Mouse (Mus musculus) embryonic facial prominence, embryonic 14.5 days (tissue): ENCODE results near the gene Prkab1. TPM values are rescaled to one million over a fixed set of nuclear protein-coding genes. Genes with fewer than 3 reads are reported as not detected.

Source experiments
- ATAC-seq: fragments of 200-750 bp; cut with Nextera tagmentation; 2 replicates; pipeline ENCODE4 v1.8.0; 2017; ENCODE audit warnings: low read depth, moderate number of reproducible peaks, moderate TSS enrichment
- DNase-seq: peaks from one replicate; pipeline ENCODE4 v3.0.0-alpha.2; 2015; ENCODE audit warnings: low spot score
- H3K27ac ChIP-seq: fragments of 300-500 bp; sonication (generic); replicated peaks from 2 replicates; pipeline ENCODE4 v1.5.1; 2014; ENCODE audit warnings: low read depth, mild to moderate bottlenecking, low read length, moderate library complexity
- H3K27me3 ChIP-seq: fragments of 300-500 bp; sonication (generic); replicated peaks from 2 replicates; pipeline ENCODE4 v1.6.1; 2014; ENCODE audit warnings: low read length; ENCODE audit not compliant: control insufficient read depth, insufficient read depth
- H3K36me3 ChIP-seq: fragments of 300-500 bp; sonication (generic); 2 replicates; pipeline ENCODE4 v1.6.1; 2014; ENCODE audit warnings: low read length, mixed read lengths; ENCODE audit not compliant: control insufficient read depth, insufficient read depth
- H3K4me1 ChIP-seq: fragments of 300-500 bp; sonication (generic); 2 replicates; pipeline ENCODE4 v1.6.1; 2014; ENCODE audit warnings: antibody characterized with exemption, low read length; ENCODE audit not compliant: control insufficient read depth, insufficient read depth
- H3K4me2 ChIP-seq: fragments of 300-500 bp; sonication (generic); 2 replicates; pipeline ENCODE4 v1.6.1; 2014; ENCODE audit warnings: low read depth, mild to moderate bottlenecking, low read length, moderate library complexity, mixed read lengths
- H3K4me3 ChIP-seq: fragments of 300-500 bp; sonication (generic); 2 replicates; pipeline ENCODE4 v1.5.1; 2014; ENCODE audit warnings: low read depth, mild to moderate bottlenecking, low read length
- H3K9ac ChIP-seq: fragments of 300-500 bp; sonication (generic); 2 replicates; pipeline ENCODE4 v1.6.1; 2014; ENCODE audit warnings: low read depth, mild to moderate bottlenecking, low read length, moderate library complexity, mixed read lengths
- H3K9me3 ChIP-seq: fragments of 300-500 bp; sonication (generic); 2 replicates; pipeline ENCODE4 v1.6.1; 2016; ENCODE audit warnings: low read length; ENCODE audit not compliant: control insufficient read depth
- WGBS: fragments of 180-500 bp; shearing (Covaris S2); extraction: QIAGEN DNeasy Blood & Tissue Kit; methylation state at CpG from one replicate; pipeline ENCODE4 v1.1.7; 2014; 5-methylcytosine and 5-hydroxymethylcytosine counted together
- polyA plus RNA-seq: library from polyadenylated mRNA; unstranded; fragments of >200 nt; fragmentation: Nextera tagmentation; extraction: Ambion mirVana; gene quantifications from 2 replicates; pipeline ENCODE4 v1.2.1, GENCODE M21; 2014

The Prkab1 gene
- polyA plus RNA-seq, 1 experiment from 2014 or later = 49.9 TPM

GRCm38 (mm10) chr5:116014237-116014636 is 10.1 kb downstream of the Prkab1 start:
- no peak overlapping the region for H3K27ac ChIP-seq
- H3K9ac ChIP-seq = no peak overlapping the region
- H3K4me3 ChIP-seq = no peak overlapping the region
- DNase-seq = no peak
- no peaks in the 10 kb centered on the region for H3K9me3 ChIP-seq
- H3K27me3 ChIP-seq = no peaks in the 10 kb centered on the region
- no peaks in the 10 kb centered on the region for H3K4me1 ChIP-seq
- no peak overlapping the region for H3K4me2 ChIP-seq
- ATAC-seq = no peak
- WGBS = 96% methylated on average over 11 of the region's 11 CpGs
- H3K36me3 ChIP-seq = peaks cover 63% of the 10 kb centered on the region

- Histone ChIP-seq H3K9ac (no peak overlapping the region), H3K4me3 (no peak overlapping the region), H3K4me2 (no peak overlapping the region), H3K4me1 (no peaks in the 10 kb centered on the region), H3K27me3 (no peaks in the 10 kb centered on the region), H3K36me3 (peaks cover 59% of the 10 kb centered on the region), H3K27ac (no peak overlapping the region), H3K9me3 (no peaks in the 10 kb centered on the region)
- 90% methylated on average over 8 of the region's 8 CpGs for WGBS
- DNase-seq (no peak), ATAC-seq (no peak)
Measured at GRCm38 (mm10) chr5:116013821-116014220, 10.5 kb downstream of the Prkab1 start.

- WGBS = 92% methylated on average over 7 of the region's 7 CpGs
- Histone ChIP-seq H3K27me3 (no peaks in the 10 kb centered on the region), H3K4me3 (no peak overlapping the region), H3K36me3 (peaks cover 45% of the 10 kb centered on the region), H3K9me3 (no peaks in the 10 kb centered on the region), H3K4me1 (no peaks in the 10 kb centered on the region), H3K9ac (no peak overlapping the region), H3K27ac (no peak overlapping the region), H3K4me2 (no peak overlapping the region)
- no peak for ATAC-seq
- no peak for DNase-seq
Measured at GRCm38 (mm10) chr5:116012503-116012902, 11.8 kb downstream of the Prkab1 start.

- Histone ChIP-seq H3K9ac (no peak overlapping the region), H3K4me3 (no peak overlapping the region), H3K36me3 (peaks cover 37% of the 10 kb centered on the region), H3K4me1 (no peaks in the 10 kb centered on the region), H3K9me3 (no peaks in the 10 kb centered on the region), H3K27me3 (no peaks in the 10 kb centered on the region), H3K27ac (no peak overlapping the region), H3K4me2 (no peak overlapping the region)
- ATAC-seq (no peak), DNase-seq (no peak)
- 91% methylated on average over 7 of the region's 7 CpGs for WGBS
Measured at GRCm38 (mm10) chr5:116011700-116012099, 12.6 kb downstream of the Prkab1 start.

GRCm38 (mm10) chr5:116009884-116010627 is 14.3 kb downstream of the Prkab1 start:
- H3K4me2 ChIP-seq = no peak overlapping the region
- H3K9me3 ChIP-seq = no peaks in the 10 kb centered on the region
- H3K36me3 ChIP-seq = peaks cover 22% of the 10 kb centered on the region
- H3K4me1 ChIP-seq = no peaks in the 10 kb centered on the region
- H3K27me3 ChIP-seq = no peaks in the 10 kb centered on the region
- no peak overlapping the region for H3K27ac ChIP-seq
- H3K9ac ChIP-seq = no peak overlapping the region
- ATAC-seq (0 out of 2 replicates have a peak, but pooled peaks have one; percentile 20), DNase-seq (no peak)
- H3K4me3 ChIP-seq = no peak overlapping the region
- 63% methylated on average over 2 of the region's 2 CpGs for WGBS

- H3K4me1 ChIP-seq = no peaks in the 10 kb centered on the region
- no peak overlapping the region for H3K27ac ChIP-seq
- H3K9ac ChIP-seq = no peak overlapping the region
- no peak overlapping the region for H3K4me2 ChIP-seq
- no peaks in the 10 kb centered on the region for H3K27me3 ChIP-seq
- ATAC-seq (peak; percentile 42; the same call in 1 of the 2 replicates), DNase-seq (peak; percentile 54)
- peaks cover 15% of the 10 kb centered on the region for H3K36me3 ChIP-seq
- no peak overlapping the region for H3K4me3 ChIP-seq
- 60% methylated on average over 15 of the region's 15 CpGs for WGBS
- H3K9me3 ChIP-seq = no peaks in the 10 kb centered on the region
Measured at GRCm38 (mm10) chr5:116009091-116009851, 15.0 kb downstream of the Prkab1 start.

- no peak overlapping the region for H3K4me2 ChIP-seq
- 87% methylated on average over 13 of the region's 13 CpGs for WGBS
- no peak overlapping the region for H3K9ac ChIP-seq
Measured at GRCm38 (mm10) chr5:116007723-116008122, 16.6 kb downstream of the Prkab1 start.

GRCm38 (mm10) chr5:116006324-116007099 is 17.8 kb downstream of the Prkab1 start:
- H3K4me2 ChIP-seq = no peak overlapping the region
- DNase-seq (no peak), ATAC-seq (no peak)
- H3K27me3 ChIP-seq = no peaks in the 10 kb centered on the region
- no peak overlapping the region for H3K4me3 ChIP-seq
- no peaks in the 10 kb centered on the region for H3K9me3 ChIP-seq
- no peaks in the 10 kb centered on the region for H3K4me1 ChIP-seq
- no peak overlapping the region for H3K27ac ChIP-seq
- no peaks in the 10 kb centered on the region for H3K36me3 ChIP-seq
- WGBS = 68% methylated on average over 20 of the region's 22 CpGs
- H3K9ac ChIP-seq = no peak overlapping the region

More at GRCm38 (mm10) chr5:116007723-116008122, 16.6 kb downstream of the Prkab1 start:
- Histone ChIP-seq H3K27ac (no peak overlapping the region), H3K36me3 (no peaks in the 10 kb centered on the region), H3K4me3 (no peak overlapping the region), H3K27me3 (no peaks in the 10 kb centered on the region), H3K4me1 (no peaks in the 10 kb centered on the region), H3K9me3 (no peaks in the 10 kb centered on the region)
- DNase-seq (no peak), ATAC-seq (no peak)
